Mouse (Mus musculus) common myeloid progenitor, adult 5-6 weeks (primary cell): ENCODE measurements around the gene Gpr31b. TPM values are rescaled to one million over a fixed set of nuclear protein-coding genes. Genes with fewer than 3 reads are reported as not detected.

Experiments
- total RNA-seq: library from RNA; stranded (forward); fragments of 200-1000, 187-1606 nt; gene quantifications from 2 replicates; pipeline ENCODE4 v1.2.3, GENCODE M21; 2017

The Gpr31b gene
- total RNA-seq, 1 experiment from 2014 or later, result 0.73 TPM

Other genes with a start within 250 kb of the Gpr31b start
- not detected in 2 replicates for gene Mas1, start 184.2 kb downstream of the Gpr31b start, total RNA-seq
- gene Mrgprh, start 176.3 kb downstream of the Gpr31b start, total RNA-seq, result not detected in 2 replicates
- not detected in 2 replicates for gene Pnldc1, start 142.1 kb downstream of the Gpr31b start, total RNA-seq
- gene Tcp1, start 136.6 kb downstream of the Gpr31b start, total RNA-seq, result 929 and 961 TPM in 2 replicates
- 205 and 229 TPM in 2 replicates for gene Mrpl18, start 136.0 kb downstream of the Gpr31b start, total RNA-seq
- gene Acat3, start 111.7 kb downstream of the Gpr31b start, total RNA-seq, result 0.27 and 0.29 TPM in 2 replicates
- gene Acat2, start 91.5 kb downstream of the Gpr31b start, total RNA-seq, result 14.9 and 17.3 TPM in 2 replicates
- gene Wtap, start 58.1 kb downstream of the Gpr31b start, total RNA-seq, result 274 and 376 TPM in 2 replicates
- gene Sod2, start 45.5 kb downstream of the Gpr31b start, total RNA-seq, result 77.1 and 80.1 TPM in 2 replicates
- gene Tcp10b, start 8.8 kb upstream of the Gpr31b start, total RNA-seq, result 0.09 and 0.58 TPM in 2 replicates
- gene Unc93a, start 79.5 kb upstream of the Gpr31b start, total RNA-seq, result not detected in 2 replicates
- gene Smok2a, start 168.9 kb upstream of the Gpr31b start, total RNA-seq, result not detected in 2 replicates
- not detected in 2 replicates for gene Smok2b, start 178.0 kb upstream of the Gpr31b start, total RNA-seq